Mouse (Mus musculus): Measurements from ENCODE around the gene Ttc39b. TPM values are rescaled to one million over a fixed set of nuclear protein-coding genes. Genes with fewer than 3 reads are reported as not detected.

The Ttc39b gene
- total RNA-seq, 2 experiments from 2014 or later = 0.19 to 4.9 TPM

- ATAC-seq (replicated peaks; ENCODE audit: low FRiP score, poor library complexity, severe bottlenecking) = no peak
Measured at GRCm38 (mm10) chr4:83206803-83207586, 117.1 kb downstream of the Ttc39b start.

- ATAC-seq (replicated peaks; ENCODE audit: low FRiP score, poor library complexity, severe bottlenecking) = no peak
Measured at GRCm38 (mm10) chr4:83206416-83206802, 117.6 kb downstream of the Ttc39b start.

GRCm38 (mm10) chr4:83199391-83199790, 124.7 kb downstream of the Ttc39b start:
- no peak for ATAC-seq (replicated peaks; ENCODE audit: low FRiP score, poor library complexity, severe bottlenecking)

- no peak for ATAC-seq (replicated peaks; ENCODE audit: low FRiP score, poor library complexity, severe bottlenecking)
Measured at GRCm38 (mm10) chr4:83198123-83198522, 125.9 kb downstream of the Ttc39b start.

- ATAC-seq (replicated peaks; ENCODE audit: low FRiP score, poor library complexity, severe bottlenecking) = no peak
Measured at GRCm38 (mm10) chr4:83189736-83190135, 134.3 kb downstream of the Ttc39b start.

- ATAC-seq (replicated peaks; ENCODE audit: low FRiP score, poor library complexity, severe bottlenecking) = no peak
Measured at GRCm38 (mm10) chr4:83187324-83187723, 136.7 kb downstream of the Ttc39b start.

- ATAC-seq (replicated peaks; ENCODE audit: low FRiP score, poor library complexity, severe bottlenecking) = no peak
Measured at GRCm38 (mm10) chr4:83186448-83186847, 137.6 kb downstream of the Ttc39b start.

DNA sequence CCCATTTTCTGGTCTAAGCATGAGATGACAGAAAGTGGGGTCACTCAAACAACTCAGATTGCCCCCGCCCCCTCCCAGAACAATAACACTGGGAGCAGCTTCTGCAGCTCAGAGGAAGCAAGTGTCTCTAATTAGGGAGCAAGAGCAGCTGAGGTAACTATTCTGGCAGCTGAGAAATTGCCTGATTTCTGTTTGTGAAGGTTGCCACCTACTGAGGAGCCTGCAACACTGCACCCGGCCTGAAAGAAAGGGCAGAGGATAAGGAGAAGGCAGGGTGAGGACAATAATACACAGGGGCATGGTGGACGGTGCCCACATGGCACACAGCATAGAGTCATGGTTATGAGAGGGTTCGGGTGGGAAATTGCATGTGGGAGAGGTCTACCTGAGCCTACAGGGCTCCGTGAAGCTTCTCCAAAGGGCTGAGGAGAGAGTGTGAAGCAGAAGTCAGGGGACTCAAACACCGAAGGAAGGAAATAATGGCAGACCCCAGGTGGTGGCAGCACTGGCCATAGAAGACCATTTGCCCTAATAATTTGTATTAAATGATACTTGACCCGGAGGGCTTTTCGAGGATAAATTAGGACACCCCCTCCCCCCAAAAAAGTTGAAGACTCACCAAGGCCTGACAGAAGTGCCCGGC, 140.6 kb downstream of the Ttc39b start:
- no peak for ATAC-seq (replicated peaks; ENCODE audit: low FRiP score, poor library complexity, severe bottlenecking)

GRCm38 (mm10) chr4:83182178-83183068, 141.6 kb downstream of the Ttc39b start:
- no peak for ATAC-seq (replicated peaks; ENCODE audit: low FRiP score, poor library complexity, severe bottlenecking)

GRCm38 (mm10) chr4:83177471-83177870, 146.6 kb downstream of the Ttc39b start:
- no peak for ATAC-seq (replicated peaks; ENCODE audit: low FRiP score, poor library complexity, severe bottlenecking)

GRCm38 (mm10) chr4:83174946-83175345, 149.1 kb downstream of the Ttc39b start:
- no peak for ATAC-seq (replicated peaks; ENCODE audit: low FRiP score, poor library complexity, severe bottlenecking)

DNA sequence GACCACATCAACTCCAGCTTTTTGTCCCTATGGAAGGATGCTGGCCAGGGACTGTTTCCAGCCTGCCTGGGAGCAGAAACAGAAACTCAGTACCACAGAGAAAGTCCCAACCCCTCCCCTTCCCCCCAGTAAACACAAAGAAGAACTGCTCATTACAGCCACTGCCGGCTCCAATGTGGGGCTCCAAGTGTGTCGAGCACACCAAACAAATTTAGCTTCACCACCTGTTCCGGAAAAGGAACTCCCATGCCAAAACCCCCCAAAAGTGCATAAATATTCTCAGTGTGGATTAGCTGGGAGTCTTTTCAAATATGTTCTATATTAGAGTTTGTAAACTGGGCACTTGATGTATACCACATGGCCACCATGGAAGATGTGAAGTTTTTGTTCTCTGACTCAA, 151.8 kb downstream of the Ttc39b start:
- ATAC-seq (replicated peaks; ENCODE audit: low FRiP score, poor library complexity, severe bottlenecking) = no peak

DNA sequence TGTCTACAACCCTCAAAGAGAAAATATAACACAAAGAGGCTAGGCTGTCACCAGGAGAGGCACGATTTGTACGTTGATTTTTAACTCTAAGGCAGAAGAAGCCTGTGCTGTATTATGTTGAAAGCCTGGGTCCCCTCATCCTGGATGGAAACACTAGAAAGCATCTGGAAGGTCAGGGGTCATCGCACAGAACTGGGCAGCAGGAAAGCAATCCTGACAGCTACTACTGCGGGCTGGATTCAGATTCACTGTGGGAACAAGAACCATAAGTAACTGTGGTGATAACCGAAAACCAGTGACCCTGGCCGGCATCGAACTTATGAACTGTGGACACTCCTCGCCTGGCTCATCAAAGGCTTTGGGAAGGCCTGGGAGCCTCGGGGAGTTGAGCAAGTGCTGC, 153.3 kb downstream of the Ttc39b start:
- no peak for ATAC-seq (replicated peaks; ENCODE audit: low FRiP score, poor library complexity, severe bottlenecking)

Other genes with a start within 250 kb of the Ttc39b start
- gene Snapc3, start 93.5 kb upstream of the Ttc39b start, total RNA-seq (2015; ENCODE audit: low replicate concordance) = 7.7 and 18.1 TPM in 2 replicates
- gene Snapc3, start 93.5 kb upstream of the Ttc39b start, total RNA-seq (2017; ENCODE audit: low replicate concordance) = 7.5 and 12.0 TPM in 2 replicates
- gene Psip1, start 162.2 kb upstream of the Ttc39b start, total RNA-seq (2015; ENCODE audit: low replicate concordance) = 52.1 and 60.8 TPM in 2 replicates
- gene Psip1, start 162.2 kb upstream of the Ttc39b start, total RNA-seq (2017; ENCODE audit: low replicate concordance) = 57.2 and 81.7 TPM in 2 replicates
- gene Ccdc171, start 201.3 kb upstream of the Ttc39b start, total RNA-seq (2015; ENCODE audit: low replicate concordance) = 1.5 and 5.8 TPM in 2 replicates
- 1.8 and 3.2 TPM in 2 replicates for gene Ccdc171, start 201.3 kb upstream of the Ttc39b start, total RNA-seq (2017; ENCODE audit: low replicate concordance)